Comparison of ENCODE assay signal across 8 mouse cellular contexts in the genomic region with DNA sequence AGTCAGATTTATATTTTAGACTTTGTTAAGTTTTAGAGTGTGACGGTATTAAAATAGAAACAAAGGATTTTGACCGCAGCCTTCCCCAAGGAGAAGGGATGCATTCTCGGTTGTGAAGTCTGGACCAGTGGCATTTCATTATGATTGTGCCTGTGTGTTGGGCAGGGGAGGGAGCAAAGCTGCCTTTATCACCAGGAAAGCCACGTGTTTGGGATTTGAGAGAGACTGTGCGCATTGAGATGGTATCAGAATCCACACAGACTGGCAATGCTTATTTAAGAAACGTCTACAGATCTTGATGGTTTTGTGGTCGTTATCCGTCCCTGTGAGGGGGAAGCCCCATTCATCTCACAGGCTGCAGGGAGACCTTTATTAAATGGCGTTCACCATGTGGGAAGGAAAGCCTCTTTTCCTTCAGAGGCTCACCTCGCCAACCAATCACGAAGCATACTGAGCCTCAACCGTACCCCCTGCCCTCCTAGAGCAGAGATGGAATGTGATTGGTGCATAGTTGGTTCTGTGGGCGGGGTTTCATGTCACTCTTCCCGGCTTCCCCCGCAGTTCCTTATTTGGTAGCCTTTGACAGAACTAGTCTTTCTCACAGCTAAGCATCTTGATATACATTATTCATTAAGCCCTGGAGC.
DNase-seq lines count a peak whose midpoint lies in the region; ATAC-seq and TF ChIP-seq lines count a peak whose summit lies in the region.

No protein-coding gene starts in this region.

- peak overlapping the region; percentile 23; the same call in 1 of the 2 replicates for H3K4me2 ChIP-seq in kidney, postnatal 0 days (ENCODE audit: low read length)
- peak overlapping the region; percentile 63 for H3K4me2 ChIP-seq in heart, embryonic 13.5 days

- no peak overlapping the region for H3K4me3 ChIP-seq in kidney, postnatal 0 days (replicated peaks; ENCODE audit: low read depth, low read length)
- peak overlapping the region; percentile 36 for H3K4me3 ChIP-seq in heart, embryonic 13.5 days

- ATAC-seq in kidney, postnatal 0 days (replicated peaks; ENCODE audit: low FRiP score, low read depth): no peak; the same call in 1 of the 2 replicates
- no peak; the same call in 1 of the 2 replicates for ATAC-seq in heart, embryonic 13.5 days (ENCODE audit: extremely low read depth, insufficient number of reproducible peaks, low FRiP score, low TSS enrichment)

- H3K9me3 ChIP-seq in kidney, postnatal 0 days (replicated peaks; ENCODE audit: low read length): no peaks in the 10 kb centered on the region
- no peaks in the 10 kb centered on the region for H3K9me3 ChIP-seq in heart, embryonic 13.5 days

- no peak overlapping the region for H3K27ac ChIP-seq in kidney, postnatal 0 days
- no peak overlapping the region; the same call in 1 of the 2 replicates for H3K27ac ChIP-seq in heart, embryonic 13.5 days (replicated peaks)

- TF ChIP-seq CTCF in kidney, postnatal 0 days (IDR thresholded peaks at IDR 0.05; ENCODE audit: low read depth): no peak

- no peaks in the 10 kb centered on the region for H3K4me1 ChIP-seq in kidney, postnatal 0 days (replicated peaks; ENCODE audit: insufficient read depth, low read length)
- peaks cover 26% of the 10 kb centered on the region for H3K4me1 ChIP-seq in heart, embryonic 13.5 days

- 43% methylated on average over 15 of the region's 15 CpGs for WGBS in kidney, postnatal 0 days
- 21% methylated on average over 15 of the region's 15 CpGs for WGBS in heart, embryonic 13.5 days

- no peak overlapping the region for H3K9ac ChIP-seq in kidney, postnatal 0 days (ENCODE audit: low read depth, low read length)
- H3K9ac ChIP-seq in heart, embryonic 13.5 days: peak overlapping the region; percentile 8; the same call in 1 of the 2 replicates

- H3K36me3 ChIP-seq in kidney, postnatal 0 days (ENCODE audit: insufficient read depth, low read length): no peaks in the 10 kb centered on the region
- H3K36me3 ChIP-seq in heart, embryonic 13.5 days: no peaks in the 10 kb centered on the region

- peak; percentile 76 for DNase-seq in kidney, postnatal 0 days (ENCODE audit: low spot score)
- DNase-seq in kidney, postnatal 25 days: no peak
- peak; percentile 53 to 57 for DNase-seq in cerebellum, postnatal 14 days
- peak; percentile 43 to 48 for DNase-seq in layer of hippocampus, postnatal 25 days (ENCODE audit: extremely low spot score in 1 of 2, low spot score in 1 of 2)
- DNase-seq in lung, postnatal 36 days: peak; percentile 47
- DNase-seq in right cerebral cortex, postnatal 10 days (ENCODE audit: low spot score in 2 of 2): peak; percentile 94 to 98
- no peak for DNase-seq in urinary bladder, postnatal 25 days (ENCODE audit: low spot score)

- no peaks in the 10 kb centered on the region for H3K27me3 ChIP-seq in kidney, postnatal 0 days (ENCODE audit: insufficient read depth, low read length)
- no peaks in the 10 kb centered on the region for H3K27me3 ChIP-seq in heart, embryonic 13.5 days (replicated peaks)

Comparison
In these comparisons a context has a peak if more than half of its experiments do, and no peak if none do; other contexts are left out.
1. DNase-seq: peak in kidney, postnatal 0 days (single experiment), cerebellum, postnatal 14 days (2 of 2), layer of hippocampus, postnatal 25 days (2 of 2), lung, postnatal 36 days (single experiment) and right cerebral cortex, postnatal 10 days (2 of 2); none in kidney, postnatal 25 days (0 of 2) and urinary bladder, postnatal 25 days (single experiment).